Comparison of ENCODE assay signal across 8 mouse cellular contexts in the genomic region with DNA sequence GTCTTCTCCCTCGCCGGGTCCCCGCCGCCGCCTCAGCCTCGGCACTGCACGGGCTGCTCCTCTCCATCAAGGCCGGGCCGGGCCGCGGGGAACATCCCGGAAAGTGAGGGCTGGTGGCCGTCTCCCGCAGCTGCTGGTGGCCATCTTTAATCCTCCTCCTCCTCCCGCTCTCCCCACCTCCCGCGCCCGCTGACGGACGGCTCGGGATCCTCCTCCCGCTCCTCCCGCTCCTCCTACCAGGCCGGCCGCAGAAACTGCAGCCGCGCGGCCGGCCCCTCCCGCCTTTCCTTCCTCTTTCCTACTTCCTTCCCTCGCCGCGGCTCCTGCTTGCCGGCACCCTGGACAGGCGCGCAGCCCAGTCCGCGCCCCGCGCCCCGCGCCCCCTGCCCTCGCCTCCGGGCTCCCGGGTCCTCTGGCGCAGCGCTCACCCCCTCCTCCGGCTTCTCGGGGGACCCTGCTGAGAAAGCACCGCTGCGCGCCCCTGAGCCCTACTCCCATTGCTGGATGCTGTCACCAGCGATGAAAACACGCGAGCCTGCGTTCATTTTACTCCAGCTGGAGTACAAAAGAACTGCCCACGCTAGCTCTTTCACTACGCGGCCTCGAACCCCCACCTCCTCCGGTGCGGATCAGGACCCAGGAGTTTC. TPM values are rescaled to one million over a fixed set of nuclear protein-coding genes. Genes with fewer than 3 reads are reported as not detected.
DNase-seq lines count a peak whose midpoint lies in the region; ATAC-seq and TF ChIP-seq lines count a peak whose summit lies in the region.

A gene (minus strand): TSS at position 155 of the 647 bp plus-strand sequence.

- no peaks in the 10 kb centered on the region for H3K9me3 ChIP-seq in forebrain, embryonic 13.5 days (replicated peaks)
- no peaks in the 10 kb centered on the region for H3K9me3 ChIP-seq in heart, embryonic 16.5 days (replicated peaks; ENCODE audit: control insufficient read depth, low read length)
- no peaks in the 10 kb centered on the region for H3K9me3 ChIP-seq in liver, embryonic 14.5 days (ENCODE audit: control insufficient read depth, low read length)
- no peaks in the 10 kb centered on the region for H3K9me3 ChIP-seq in neural tube, embryonic 11.5 days (ENCODE audit: control insufficient read depth, low read length)
- no peaks in the 10 kb centered on the region for H3K9me3 ChIP-seq in stomach, embryonic 15.5 days

- TF ChIP-seq CTCF in C2C12 (IDR thresholded peaks at IDR 0.05; ENCODE audit: control insufficient read depth, insufficient read depth, insufficient read length) = no peak
- TF ChIP-seq CTCF in liver, embryonic 14.5 days (IDR thresholded peaks at IDR 0.05; ENCODE audit: low read depth) = peak; percentile 33

- H3K4me1 ChIP-seq in forebrain, embryonic 13.5 days = peaks cover 51% of the 10 kb centered on the region
- H3K4me1 ChIP-seq in heart, embryonic 16.5 days (ENCODE audit: control insufficient read depth, insufficient read depth, low read length) = peaks cover 10% of the 10 kb centered on the region; the same call in 1 of the 2 replicates
- peaks cover 0 to 5% of the 10 kb centered on the region in 2 experiments; a peak in 3 of 4 replicates for H3K4me1 ChIP-seq in liver, embryonic 14.5 days (replicated peaks; ENCODE audit: control insufficient read depth in 2 of 2, insufficient read depth in 2 of 2, low read length in 1 of 2)
- H3K4me1 ChIP-seq in neural tube, embryonic 11.5 days (ENCODE audit: control insufficient read depth, insufficient read depth, low read length) = no peaks in the 10 kb centered on the region; the same call in 1 of the 2 replicates
- peaks cover 11% of the 10 kb centered on the region; the same call in 1 of the 2 replicates for H3K4me1 ChIP-seq in stomach, embryonic 15.5 days

- peaks cover 46% of the 10 kb centered on the region for H3K79me2 ChIP-seq in C2C12 (ENCODE audit: control insufficient read depth, insufficient read depth)

- H3ac ChIP-seq in C2C12 (ENCODE audit: control insufficient read depth, insufficient read length, low read depth) = peak within 1 kb of the TSS; percentile 92

- peak within 1 kb of the TSS; percentile 99 for H3K9ac ChIP-seq in forebrain, embryonic 13.5 days
- peak within 1 kb of the TSS; percentile 98 for H3K9ac ChIP-seq in heart, embryonic 16.5 days (ENCODE audit: low read length)
- peak within 1 kb of the TSS; percentile 91 for H3K9ac ChIP-seq in liver, embryonic 14.5 days (replicated peaks)
- H3K9ac ChIP-seq in neural tube, embryonic 11.5 days (ENCODE audit: low read length) = peak within 1 kb of the TSS; percentile 99
- H3K9ac ChIP-seq in stomach, embryonic 15.5 days = peak within 1 kb of the TSS; percentile 95

- DNase-seq in kidney, postnatal 4 days = peak; percentile 91 to 94
- peak; percentile 58 to 65 (median 61) for DNase-seq in liver, embryonic 14.5 days (ENCODE audit: low read depth in 3 of 3, low spot score in 3 of 3)
- DNase-seq in neural tube, embryonic 11.5 days (ENCODE audit: low spot score) = peak; percentile 92

- peak within 1 kb of the TSS; percentile 49 for H3K4me3 ChIP-seq in C2C12 (ENCODE audit: insufficient read depth, poor library complexity, severe bottlenecking)
- peak within 1 kb of the TSS; percentile 82 for H3K4me3 ChIP-seq in forebrain, embryonic 13.5 days
- H3K4me3 ChIP-seq in heart, embryonic 16.5 days (ENCODE audit: low read length) = peak within 1 kb of the TSS; percentile 93
- H3K4me3 ChIP-seq in liver, embryonic 14.5 days (ENCODE audit: insufficient read depth in 1 of 2, low read depth in 2 of 2, low read length in 2 of 2) = peak within 1 kb of the TSS; percentile 86 to 94
- peak within 1 kb of the TSS; percentile 93 for H3K4me3 ChIP-seq in neural tube, embryonic 11.5 days (ENCODE audit: low read depth, low read length)
- peak within 1 kb of the TSS; percentile 90 for H3K4me3 ChIP-seq in stomach, embryonic 15.5 days (replicated peaks)

- H3K79me3 ChIP-seq in C2C12 (ENCODE audit: low read depth) = peaks cover 42% of the 10 kb centered on the region

- H3K27ac ChIP-seq in forebrain, embryonic 13.5 days = peak within 1 kb of the TSS; percentile 98
- H3K27ac ChIP-seq in heart, embryonic 16.5 days (ENCODE audit: low read length) = peak within 1 kb of the TSS; percentile 91
- H3K27ac ChIP-seq in liver, embryonic 14.5 days = peak within 1 kb of the TSS; percentile 35; the same call in 1 of the 2 replicates
- peak within 1 kb of the TSS; percentile 98 for H3K27ac ChIP-seq in neural tube, embryonic 11.5 days (ENCODE audit: low read depth, low read length)
- H3K27ac ChIP-seq in stomach, embryonic 15.5 days = peak within 1 kb of the TSS; percentile 92

- TF ChIP-seq EP300 in liver, embryonic 14.5 days (IDR thresholded peaks at IDR 0.05; ENCODE audit: low read depth) = no peak

- no peaks in the 10 kb centered on the region for H3K27me3 ChIP-seq in C2C12 (ENCODE audit: control insufficient read depth, insufficient read depth, insufficient read length)
- no peaks in the 10 kb centered on the region for H3K27me3 ChIP-seq in forebrain, embryonic 13.5 days
- H3K27me3 ChIP-seq in heart, embryonic 16.5 days (ENCODE audit: control insufficient read depth, insufficient read depth, low read length) = no peaks in the 10 kb centered on the region
- no peaks in the 10 kb centered on the region for H3K27me3 ChIP-seq in liver, embryonic 14.5 days (ENCODE audit: control insufficient read depth, insufficient read depth, low read length)
- no peaks in the 10 kb centered on the region for H3K27me3 ChIP-seq in neural tube, embryonic 11.5 days (ENCODE audit: control insufficient read depth, insufficient read depth, low read length)
- no peaks in the 10 kb centered on the region for H3K27me3 ChIP-seq in stomach, embryonic 15.5 days (replicated peaks)

- H3K4me2 ChIP-seq in forebrain, embryonic 13.5 days = peak within 1 kb of the TSS; percentile 74
- H3K4me2 ChIP-seq in heart, embryonic 16.5 days (ENCODE audit: low read depth, low read length) = peak within 1 kb of the TSS; percentile 75
- peak within 1 kb of the TSS; percentile 96 for H3K4me2 ChIP-seq in liver, embryonic 14.5 days (ENCODE audit: low read depth)
- peak within 1 kb of the TSS; percentile 72 for H3K4me2 ChIP-seq in neural tube, embryonic 11.5 days (ENCODE audit: low read depth)
- H3K4me2 ChIP-seq in stomach, embryonic 15.5 days = peak within 1 kb of the TSS; percentile 80

- ATAC-seq in cerebellum, adult (ENCODE audit: insufficient number of reproducible peaks, low FRiP score, low TSS enrichment) = peak; percentile 88
- peak; percentile 93 for ATAC-seq in forebrain, embryonic 13.5 days
- peak; percentile 94 for ATAC-seq in heart, embryonic 16.5 days (replicated peaks; ENCODE audit: extremely low read depth, insufficient read depth, low FRiP score)
- peak; percentile 91 for ATAC-seq in liver, embryonic 14.5 days (ENCODE audit: insufficient read depth)
- ATAC-seq in neural tube, embryonic 11.5 days (ENCODE audit: insufficient read depth, low FRiP score, low TSS enrichment) = peak; percentile 89
- ATAC-seq in stomach, embryonic 15.5 days (ENCODE audit: insufficient read depth, low FRiP score, low read depth) = peak; percentile 92

- H3K36me3 ChIP-seq in C2C12 (ENCODE audit: control insufficient read depth, insufficient read depth) = peaks cover 7% of the 10 kb centered on the region
- H3K36me3 ChIP-seq in forebrain, embryonic 13.5 days (ENCODE audit: poor library complexity, severe bottlenecking) = 0 out of 2 replicates have a peak, but pooled peaks cover 3% of the 10 kb centered on the region
- H3K36me3 ChIP-seq in heart, embryonic 16.5 days (ENCODE audit: control insufficient read depth, insufficient read depth) = no peaks in the 10 kb centered on the region
- no peaks in the 10 kb centered on the region for H3K36me3 ChIP-seq in liver, embryonic 14.5 days (replicated peaks; ENCODE audit: control insufficient read depth, insufficient read depth, low read depth)
- H3K36me3 ChIP-seq in neural tube, embryonic 11.5 days (ENCODE audit: control insufficient read depth, insufficient read depth, low read length) = no peaks in the 10 kb centered on the region
- no peaks in the 10 kb centered on the region for H3K36me3 ChIP-seq in stomach, embryonic 15.5 days

- under 1% methylated on average over 42 of the region's 62 CpGs for WGBS in forebrain, embryonic 13.5 days
- WGBS in heart, embryonic 16.5 days = under 1% methylated on average over 56 of the region's 62 CpGs
- under 1% methylated on average over 61 of the region's 62 CpGs for WGBS in liver, embryonic 14.5 days (ENCODE audit: insufficient replicate concordance)
- under 1% methylated on average over 48 of the region's 62 CpGs for WGBS in neural tube, embryonic 11.5 days
- WGBS in stomach, embryonic 15.5 days = under 1% methylated on average over 48 of the region's 62 CpGs

TF ChIP-seq in C2C12, 6 proteins besides CTCF, POLR2A, EP300 and RAD21:
- TF ChIP-seq CEBPB (IDR thresholded peaks at IDR 0.05; ENCODE audit: low read depth) (no peak), MYOD1 (IDR thresholded peaks at IDR 0.05; ENCODE audit: control insufficient read depth, insufficient read length, low read depth) (no peak)

RNA-seq across cellular contexts. Expression of the gene that starts here (rescaled TPM):
- 10.7 TPM for polyA plus RNA-seq in C2C12 (2012; fragmentation: generic; extraction: Trizol)
- 22.9 and 24.6 TPM in 2 replicates for polyA plus RNA-seq in forebrain, embryonic 13.5 days (2015; fragmentation: Nextera tagmentation; extraction: Ambion mirVana)
- 8.0 and 9.3 TPM in 2 replicates for polyA plus RNA-seq in heart, embryonic 16.5 days (2015; fragmentation: Nextera tagmentation; extraction: Ambion mirVana)
- 3.8 and 5.0 TPM in 2 replicates for polyA plus RNA-seq in liver, embryonic 14.5 days (2012; rRNA removed)
- 3.8 and 4.3 TPM in 2 replicates for polyA plus RNA-seq in liver, embryonic 14.5 days (2014; fragmentation: Nextera tagmentation; extraction: Ambion mirVana)
- polyA plus RNA-seq in neural tube, embryonic 11.5 days (2014; fragmentation: Nextera tagmentation; extraction: Ambion mirVana) = 26.0 and 29.0 TPM in 2 replicates
- polyA plus RNA-seq in stomach, embryonic 15.5 days (2015; fragmentation: Nextera tagmentation; extraction: Ambion mirVana) = 11.3 TPM in 2 replicates

Comparison
In these comparisons a context has a peak if more than half of its experiments do, and no peak if none do; other contexts are left out.
1. Peak in every context shown above with its lines: DNase-seq, ATAC-seq, H3K4me3 ChIP-seq and H3K27ac ChIP-seq.
2. H3K27ac ChIP-seq: peak in every context shown above with its lines; median percentile 98 in forebrain, embryonic 13.5 days; 98 in neural tube, embryonic 11.5 days; 92 in stomach, embryonic 15.5 days; 91 in heart, embryonic 16.5 days; 35 in liver, embryonic 14.5 days.